Mouse (Mus musculus) kidney, postnatal 14 days (tissue): ENCODE data around the gene Tnf.
"Not testable (repeated sequence)": the region's sequence is repeated elsewhere in the genome, so short reads cannot be mapped to it uniquely, and the experiment has no call there.

ENCODE experiments used
- DNase-seq: peaks from one replicate; pipeline ENCODE4 v3.0.0; 2022; ENCODE audit warnings: mixed read lengths

Gene Tnf

GRCm38 (mm10) chr17:35201787-35202186 is at the start of gene Tnf:
Gene Tnf, minus strand, starts transcription at chr17:35202007.
- DNase-seq, result peak; percentile 54

- DNase-seq, result no peak
Observed at GRCm38 (mm10) chr17:35251162-35251719, 49.4 kb upstream of the Tnf start.

- DNase-seq, result no peak
Observed at GRCm38 (mm10) chr17:35250348-35251120, 48.7 kb upstream of the Tnf start.

GRCm38 (mm10) chr17:35249451-35250197 is 47.8 kb upstream of the Tnf start:
- DNase-seq, result no peak

- DNase-seq, result no peak
Observed at GRCm38 (mm10) chr17:35248986-35249385, 47.2 kb upstream of the Tnf start.

GRCm38 (mm10) chr17:35247144-35247543 is 45.3 kb upstream of the Tnf start:
- DNase-seq, result no peak

GRCm38 (mm10) chr17:35245731-35246623 is 44.2 kb upstream of the Tnf start:
- no peak for DNase-seq

- DNase-seq, result no peak
Observed at GRCm38 (mm10) chr17:35244999-35245398, 43.2 kb upstream of the Tnf start.

- DNase-seq, result peak; percentile 67
Observed at GRCm38 (mm10) chr17:35243086-35243485, 41.3 kb upstream of the Tnf start.

- peak; percentile 88 for DNase-seq
Observed at GRCm38 (mm10) chr17:35242015-35242941, 40.5 kb upstream of the Tnf start.

GRCm38 (mm10) chr17:35241305-35242014 is 39.7 kb upstream of the Tnf start, which contains the start of gene Ddx39b:
Gene Ddx39b, plus strand, starts transcription at chr17:35241746.
- peak; percentile 97 for DNase-seq

- no peak for DNase-seq
Observed at GRCm38 (mm10) chr17:35240384-35241304, 38.8 kb upstream of the Tnf start.

GRCm38 (mm10) chr17:35239700-35240099 is 37.9 kb upstream of the Tnf start:
- no peak for DNase-seq

GRCm38 (mm10) chr17:35237504-35237903 is 35.7 kb upstream of the Tnf start:
- no peak for DNase-seq

GRCm38 (mm10) chr17:35236996-35237395 is 35.2 kb upstream of the Tnf start:
- DNase-seq, result no peak

- DNase-seq, result peak; percentile 95
Observed at GRCm38 (mm10) chr17:35236390-35236746, 34.6 kb upstream of the Tnf start.

- peak; percentile 95 for DNase-seq
Observed at GRCm38 (mm10) chr17:35235614-35236389, 34.0 kb upstream of the Tnf start, which contains the start of gene Nfkbil1. Gene Nfkbil1, minus strand, starts transcription at chr17:35235792.

GRCm38 (mm10) chr17:35234903-35235302 is 33.1 kb upstream of the Tnf start:
- DNase-seq, result peak; percentile 64

GRCm38 (mm10) chr17:35234090-35234489 is 32.3 kb upstream of the Tnf start:
- DNase-seq, result not testable (repeated sequence)
